Mouse (Mus musculus): ENCODE results near the gene Sf3b3.

The Sf3b3 gene

GRCm38 (mm10) chr8:110847645-110848495, 1.3 kb upstream of the Sf3b3 start:
- DNase-seq (ENCODE audit: extremely low read depth, low read depth, low spot score): no peak

- no peak for DNase-seq (ENCODE audit: extremely low read depth, low read depth, low spot score)
Observed at GRCm38 (mm10) chr8:110847171-110847549, 573 bp upstream of the Sf3b3 start.

GRCm38 (mm10) chr8:110845821-110846404, 674 bp downstream of the Sf3b3 start:
- no peak for DNase-seq (ENCODE audit: extremely low read depth, low read depth, low spot score)

- no peak for DNase-seq (ENCODE audit: extremely low read depth, low read depth, low spot score)
Observed at GRCm38 (mm10) chr8:110844941-110845340, 1.6 kb downstream of the Sf3b3 start.

- no peak for DNase-seq (ENCODE audit: extremely low read depth, low read depth, low spot score)
Observed at GRCm38 (mm10) chr8:110843207-110843606, 3.4 kb downstream of the Sf3b3 start.

- no peak for DNase-seq (ENCODE audit: extremely low read depth, low read depth, low spot score)
Observed at GRCm38 (mm10) chr8:110842012-110842574, 4.5 kb downstream of the Sf3b3 start.

- DNase-seq (ENCODE audit: extremely low read depth, low read depth, low spot score): no peak
Observed at GRCm38 (mm10) chr8:110831956-110832355, 14.6 kb downstream of the Sf3b3 start.

- DNase-seq (ENCODE audit: extremely low read depth, low read depth, low spot score): no peak
Observed at GRCm38 (mm10) chr8:110828511-110828910, 18.1 kb downstream of the Sf3b3 start.

- no peak for DNase-seq (ENCODE audit: extremely low read depth, low read depth, low spot score)
Observed at GRCm38 (mm10) chr8:110824861-110825260, 21.7 kb downstream of the Sf3b3 start.

- DNase-seq (ENCODE audit: extremely low read depth, low read depth, low spot score): no peak
Observed at GRCm38 (mm10) chr8:110821960-110822359, 24.6 kb downstream of the Sf3b3 start.

- DNase-seq (ENCODE audit: extremely low read depth, low read depth, low spot score): peak; percentile 83
Observed at GRCm38 (mm10) chr8:110820257-110820656, 26.3 kb downstream of the Sf3b3 start.

GRCm38 (mm10) chr8:110818593-110818992, 28.0 kb downstream of the Sf3b3 start:
- peak; percentile 64 for DNase-seq (ENCODE audit: extremely low read depth, low read depth, low spot score)

GRCm38 (mm10) chr8:110816990-110817389, 29.6 kb downstream of the Sf3b3 start:
- DNase-seq (ENCODE audit: extremely low read depth, low read depth, low spot score): no peak

GRCm38 (mm10) chr8:110815308-110815707, 31.3 kb downstream of the Sf3b3 start:
- DNase-seq (ENCODE audit: extremely low read depth, low read depth, low spot score): no peak

- DNase-seq (ENCODE audit: extremely low read depth, low read depth, low spot score): no peak
Observed at GRCm38 (mm10) chr8:110813081-110813812, 33.3 kb downstream of the Sf3b3 start.

- no peak for DNase-seq (ENCODE audit: extremely low read depth, low read depth, low spot score)
Observed at GRCm38 (mm10) chr8:110812349-110813080, 34.1 kb downstream of the Sf3b3 start.

- no peak for DNase-seq (ENCODE audit: extremely low read depth, low read depth, low spot score)
Observed at GRCm38 (mm10) chr8:110811793-110812192, 34.8 kb downstream of the Sf3b3 start.

- DNase-seq (ENCODE audit: extremely low read depth, low read depth, low spot score): no peak
Observed at GRCm38 (mm10) chr8:110811116-110811515, 35.5 kb downstream of the Sf3b3 start.

GRCm38 (mm10) chr8:110810481-110811065, 36.0 kb downstream of the Sf3b3 start:
- DNase-seq (ENCODE audit: extremely low read depth, low read depth, low spot score): no peak

- DNase-seq (ENCODE audit: extremely low read depth, low read depth, low spot score): no peak
Observed at GRCm38 (mm10) chr8:110809831-110810230, 36.8 kb downstream of the Sf3b3 start.
